Mouse (Mus musculus) bone marrow macrophage, adult 2 months (primary cell): ENCODE results near the gene Fgfr2.

ENCODE experiments used
- CTCF ChIP-seq: IDR thresholded peaks from 2 replicates; pipeline ENCODE4 v1.5.1; 2012; ENCODE audit warnings: low read depth, mild to moderate bottlenecking, low read length, moderate library complexity
- POLR2A ChIP-seq: IDR thresholded peaks from 2 replicates; pipeline ENCODE4 v1.6.1; 2012; ENCODE audit warnings: mild to moderate bottlenecking, low read depth, low read length, borderline replicate concordance

DNA sequence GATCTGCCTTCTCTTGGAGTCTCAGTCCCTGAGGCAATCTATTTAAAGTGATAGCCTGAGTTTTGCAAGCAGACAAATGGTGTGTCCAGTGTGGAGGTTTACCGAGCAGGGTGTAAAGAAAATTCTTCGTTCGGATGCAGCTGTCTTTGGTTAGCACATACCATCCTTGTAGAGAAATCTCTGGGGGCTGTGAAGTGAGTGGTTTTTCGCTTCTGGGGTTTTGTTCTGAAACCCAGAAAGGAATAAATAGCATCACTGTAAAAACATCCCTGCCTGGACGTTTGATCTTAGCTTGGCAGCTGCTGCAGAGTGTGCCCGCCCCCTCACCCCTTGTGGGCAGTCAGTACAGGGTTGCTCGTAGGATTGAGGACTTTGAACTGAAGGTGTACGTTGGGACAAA is 767.0 kb downstream of the Fgfr2 start:
- TF ChIP-seq POLR2A (no peak), CTCF (no peak)
